Mouse (Mus musculus): ENCODE measurements around the gene Nrxn1. TPM values are rescaled to one million over a fixed set of nuclear protein-coding genes. Genes with fewer than 3 reads are reported as not detected.

The Nrxn1 gene
- total and polyA plus RNA-seq, 3 experiments = not detected

DNA sequence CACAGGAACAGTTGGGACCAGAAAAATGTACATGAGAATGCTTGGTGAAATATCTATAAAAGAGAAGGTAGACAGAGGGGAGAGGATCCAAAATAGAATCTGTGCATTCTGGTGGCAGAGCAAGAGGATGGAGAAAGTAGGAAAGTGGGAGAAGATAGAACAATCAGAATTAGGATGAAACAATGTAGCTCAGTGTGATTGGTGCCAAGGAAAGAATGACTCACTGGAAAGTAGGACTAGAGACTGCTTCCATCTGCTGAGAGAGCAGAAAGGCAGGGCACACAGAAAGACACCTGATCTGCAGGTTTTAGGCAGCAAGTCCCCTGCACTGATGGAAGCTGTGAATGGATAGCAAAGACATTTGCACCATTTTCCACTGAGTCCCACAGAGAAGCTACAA, 657.0 kb downstream of the Nrxn1 start:
- Histone ChIP-seq H3K4me3 (replicated peaks in 1 of 3; ENCODE audit: low read depth in 2 of 3, low read length in 2 of 3, poor library complexity in 1 of 3) (no peak overlapping the region), H3K4me1 (ENCODE audit: control insufficient read depth in 1 of 2, insufficient read depth in 2 of 2) (no peaks in the 10 kb centered on the region), H3K9me3 (replicated peaks; ENCODE audit: low read length) (peaks cover 13% of the 10 kb centered on the region), H3K79me2 (replicated peaks; ENCODE audit: control insufficient read depth, extremely low read depth, insufficient read depth, poor library complexity, severe bottlenecking) (no peaks in the 10 kb centered on the region), H3K27me3 (replicated peaks) (no peaks in the 10 kb centered on the region), H3K4me2 (ENCODE audit: insufficient read depth, low read depth, poor library complexity, severe bottlenecking) (no peak overlapping the region), H3K36me3 (replicated peaks in 1 of 2; ENCODE audit: control insufficient read depth in 1 of 2, insufficient read depth in 1 of 2, low read length in 1 of 2) (no peaks in the 10 kb centered on the region), H3K9ac (ENCODE audit: insufficient read depth, low read depth) (no peak overlapping the region), H3K27ac (ENCODE audit: insufficient read depth, low read depth) (no peak overlapping the region)
- TF ChIP-seq ELF1 (IDR thresholded peaks at IDR 0.05; ENCODE audit: low read depth, low read length) (no peak), ZMIZ1 (IDR thresholded peaks at IDR 0.05; ENCODE audit: low read depth, low read length) (no peak), MAX (IDR thresholded peaks at IDR 0.05; ENCODE audit: low read length) (no peak)
- no peak for DNase-seq (ENCODE audit: extremely low read depth)
- in situ Hi-C loops (cut with MboI; ENCODE audit: low pct_ligation_motif_present, low pct_unique_long_range_greater_than_20kb, low sequenced_read_pairs) = no loop called here
- dilution Hi-C loops (cut with MboI; ENCODE audit: extremely low pct_ligation_motif_present, extremely low pct_unique_long_range_greater_than_20kb, low sequenced_read_pairs) = no loop called here

DNA sequence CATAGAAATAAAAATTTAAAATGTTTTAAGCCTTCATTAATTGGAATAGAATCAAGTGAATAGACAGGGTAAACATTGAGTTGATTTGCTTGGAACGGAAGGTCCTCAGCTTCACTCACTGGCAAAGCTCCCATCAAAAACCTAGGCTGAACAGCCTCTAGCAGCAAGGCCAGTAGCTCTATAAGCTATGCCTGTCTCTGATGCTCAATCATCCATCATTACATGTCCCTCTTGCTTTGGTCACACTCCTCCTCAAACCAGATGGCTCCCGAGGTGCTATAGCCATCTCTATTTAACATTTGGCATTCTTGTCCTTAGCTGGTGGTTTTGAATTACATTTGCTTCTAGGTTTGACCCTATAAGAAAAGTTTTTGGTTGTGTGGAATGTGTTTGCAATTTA, 657.5 kb downstream of the Nrxn1 start:
- Histone ChIP-seq H3K4me3 (replicated peaks in 1 of 3; ENCODE audit: low read depth in 2 of 3, low read length in 2 of 3, poor library complexity in 1 of 3) (no peak overlapping the region), H3K36me3 (replicated peaks in 1 of 2; ENCODE audit: control insufficient read depth in 1 of 2, insufficient read depth in 1 of 2, low read length in 1 of 2) (no peaks in the 10 kb centered on the region), H3K27me3 (replicated peaks) (no peaks in the 10 kb centered on the region), H3K27ac (ENCODE audit: insufficient read depth, low read depth) (no peak overlapping the region), H3K9ac (ENCODE audit: insufficient read depth, low read depth) (no peak overlapping the region), H3K4me2 (ENCODE audit: insufficient read depth, low read depth, poor library complexity, severe bottlenecking) (no peak overlapping the region), H3K9me3 (replicated peaks; ENCODE audit: low read length) (peaks cover 13% of the 10 kb centered on the region), H3K79me2 (replicated peaks; ENCODE audit: control insufficient read depth, extremely low read depth, insufficient read depth, poor library complexity, severe bottlenecking) (no peaks in the 10 kb centered on the region), H3K4me1 (ENCODE audit: control insufficient read depth in 1 of 2, insufficient read depth in 2 of 2) (no peaks in the 10 kb centered on the region)
- TF ChIP-seq BHLHE40 (IDR thresholded peaks at IDR 0.05; ENCODE audit: low read depth, low read length) (no peak), SIN3A (IDR thresholded peaks at IDR 0.05; ENCODE audit: low read length) (no peak), KAT2A (IDR thresholded peaks at IDR 0.05; ENCODE audit: insufficient replicate concordance, low read length) (no peak), ZNF384 (IDR thresholded peaks at IDR 0.05; ENCODE audit: low read depth, low read length) (no peak), USF2 (conservative IDR thresholded peaks at IDR 0.05; ENCODE audit: low read depth, low read length) (no peak), MAZ (IDR thresholded peaks at IDR 0.05; ENCODE audit: low read depth, low read length) (no peak), CHD1 (IDR thresholded peaks at IDR 0.05; ENCODE audit: low read depth, low read length) (no peak), TBP (conservative IDR thresholded peaks at IDR 0.05; ENCODE audit: low read depth, low read length) (no peak), NRF1 (IDR thresholded peaks at IDR 0.05; ENCODE audit: low read depth, low read length) (no peak), IRF4 (IDR thresholded peaks at IDR 0.05; ENCODE audit: low read depth, low read length) (no peak), JUN (IDR thresholded peaks at IDR 0.05; ENCODE audit: insufficient read depth, low read depth, low read length) (no peak), SMC3 (IDR thresholded peaks at IDR 0.05; ENCODE audit: low read depth, low read length) (no peak), RAD21 (IDR thresholded peaks at IDR 0.05; ENCODE audit: low read depth, low read length) (no peak), MYC (IDR thresholded peaks at IDR 0.05; ENCODE audit: low read depth, low read length) (no peak), MAX (IDR thresholded peaks at IDR 0.05; ENCODE audit: low read length) (no peak)
- in situ Hi-C loops (cut with MboI; ENCODE audit: low pct_ligation_motif_present, low pct_unique_long_range_greater_than_20kb, low sequenced_read_pairs) (no loop called here), dilution Hi-C loops (cut with MboI; ENCODE audit: extremely low pct_ligation_motif_present, extremely low pct_unique_long_range_greater_than_20kb, low sequenced_read_pairs) (no loop called here)
- no peak for DNase-seq (ENCODE audit: extremely low read depth)
